Mouse (Mus musculus) urinary bladder, postnatal 36 days (tissue): ENCODE data around the gene Sidt1.

Experiments
- DNase-seq, 2 experiments: peaks; one replicate each; pipeline ENCODE4 v3.0.0; 2022; ENCODE audit warnings: low spot score in 2 of 2, mixed read lengths in 1 of 2

The Sidt1 gene

GRCm38 (mm10) chr16:44249985-44250384 lies 83.0 kb downstream of the Sidt1 start:
- no peak for DNase-seq

DNA sequence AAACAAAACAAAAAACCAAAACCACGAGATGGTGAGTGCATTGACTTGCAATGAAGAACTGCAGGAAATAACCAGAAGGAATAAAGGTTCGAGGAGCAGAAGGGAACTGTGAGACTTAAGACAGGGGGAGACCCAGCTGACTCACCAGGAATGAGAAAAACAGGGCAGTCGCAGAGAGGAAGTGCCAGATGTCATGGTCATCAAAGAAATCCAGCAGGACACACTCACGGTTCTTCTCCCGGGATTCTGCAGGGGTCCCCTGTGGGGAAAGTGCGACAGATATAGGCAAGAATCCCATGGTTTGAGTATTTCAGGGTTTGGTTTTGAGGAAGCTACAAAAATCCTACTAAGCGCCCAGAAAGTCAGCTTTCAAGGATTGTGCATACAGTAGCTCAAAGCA lies 89.7 kb downstream of the Sidt1 start:
- DNase-seq: no peak

DNA sequence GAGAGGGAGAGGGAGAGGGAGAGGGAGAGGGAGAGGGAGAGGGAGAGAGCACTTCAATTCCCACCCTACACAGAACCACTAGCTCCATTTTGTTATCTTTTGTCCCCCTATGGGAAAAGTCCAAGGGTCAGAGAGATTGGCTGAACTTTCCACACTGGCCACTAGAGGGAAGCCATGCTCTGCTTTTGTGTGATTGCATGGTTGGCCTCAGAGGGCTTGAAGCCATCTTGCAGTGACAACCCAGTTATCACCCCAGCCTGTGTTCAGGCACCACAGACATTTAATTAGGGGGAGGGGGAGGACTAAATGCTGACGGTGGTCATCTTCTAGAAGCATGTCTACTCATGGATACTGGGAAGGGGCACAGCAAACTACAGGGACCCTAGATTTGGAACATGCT lies 90.4 kb downstream of the Sidt1 start:
- DNase-seq: peak in 1 of 2 experiments; percentile 68

DNA sequence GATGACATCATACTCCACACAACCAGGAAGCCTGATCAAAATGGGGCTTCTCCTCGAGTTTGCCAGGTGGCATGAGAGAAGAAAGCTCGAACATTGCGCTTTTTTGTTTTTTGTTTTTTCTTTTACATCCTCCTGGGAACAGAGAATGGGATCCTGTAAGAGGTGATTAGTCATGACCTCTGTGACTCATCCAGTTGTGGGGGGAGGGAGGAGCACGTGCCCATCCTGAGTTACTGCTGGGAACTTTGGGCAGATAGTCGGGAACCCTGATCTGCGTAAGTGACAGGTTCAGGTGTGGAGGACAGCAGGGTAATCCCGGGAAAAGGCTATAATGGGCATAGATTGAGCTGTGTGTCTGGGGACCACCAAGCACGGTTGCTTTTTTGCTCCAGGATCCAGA lies 92.6 kb downstream of the Sidt1 start:
- no peak for DNase-seq

- DNase-seq: no peak
Measured at GRCm38 (mm10) chr16:44238835-44239263, 94.1 kb downstream of the Sidt1 start.

DNA sequence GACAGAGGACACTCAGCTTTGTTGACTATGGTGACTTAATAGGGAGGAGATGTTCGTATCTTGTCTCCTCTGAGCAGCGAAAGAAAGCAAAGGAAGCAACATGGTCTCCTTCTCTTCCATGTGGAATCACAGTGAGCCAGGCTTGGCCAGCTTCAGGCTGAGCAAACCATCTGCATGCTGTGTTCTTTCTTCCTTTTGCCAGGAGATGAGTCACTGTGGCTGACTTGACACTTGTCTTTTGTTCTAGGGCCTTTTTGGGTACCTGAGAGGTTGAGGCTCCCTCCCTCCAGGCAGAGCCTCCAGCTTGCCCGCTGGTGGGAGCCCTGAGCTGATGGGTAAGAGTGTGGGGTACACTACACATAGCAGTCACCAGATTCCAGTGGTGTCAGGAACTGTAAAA lies 95.2 kb downstream of the Sidt1 start:
- no peak for DNase-seq

- DNase-seq: peak in 1 of 2 experiments; percentile 31
Measured at GRCm38 (mm10) chr16:44233019-44233418, 100.0 kb downstream of the Sidt1 start.

GRCm38 (mm10) chr16:44226706-44227291 lies 106.2 kb downstream of the Sidt1 start:
- DNase-seq: no peak

DNA sequence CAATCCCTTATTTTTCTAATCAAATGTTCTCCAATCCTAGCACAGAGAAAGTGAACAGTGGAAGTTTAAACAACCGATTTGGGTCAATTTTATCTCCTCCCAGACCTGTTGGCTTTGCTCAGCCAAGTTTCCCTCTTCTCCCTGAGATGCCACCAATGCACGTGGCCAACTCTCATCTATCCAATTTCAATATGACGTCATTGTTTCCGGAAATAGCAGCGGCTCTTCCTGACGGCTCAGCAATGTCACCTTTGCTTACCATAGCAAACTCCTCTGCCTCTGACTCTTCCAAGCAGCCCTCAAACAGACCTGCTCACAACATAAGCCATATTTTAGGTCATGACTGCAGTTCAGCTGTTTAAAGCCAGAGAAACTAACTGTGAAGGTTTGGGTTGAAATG lies 111.5 kb downstream of the Sidt1 start:
- DNase-seq: no peak

DNA sequence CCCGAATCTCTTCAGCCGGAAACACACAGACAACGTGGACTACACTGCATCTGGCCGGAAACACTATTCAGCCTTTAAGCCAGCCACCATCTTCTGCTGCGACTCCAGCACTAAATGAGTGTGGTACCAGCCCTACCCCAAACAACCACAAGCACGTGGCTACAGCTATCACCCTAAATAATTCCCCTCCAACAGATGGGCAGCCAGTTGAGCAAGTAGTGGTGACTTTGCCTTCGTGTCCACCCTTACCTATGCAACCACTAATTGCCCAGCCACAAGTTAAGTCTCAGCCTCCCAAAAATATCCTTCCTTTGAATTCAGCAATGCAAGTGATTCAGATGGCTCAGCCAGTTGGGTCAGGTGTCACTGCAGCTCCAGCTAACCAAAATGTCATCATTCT lies 116.6 kb downstream of the Sidt1 start:
- no peak for DNase-seq

- DNase-seq: no peak
Measured at GRCm38 (mm10) chr16:44215513-44215912, 117.5 kb downstream of the Sidt1 start.

DNA sequence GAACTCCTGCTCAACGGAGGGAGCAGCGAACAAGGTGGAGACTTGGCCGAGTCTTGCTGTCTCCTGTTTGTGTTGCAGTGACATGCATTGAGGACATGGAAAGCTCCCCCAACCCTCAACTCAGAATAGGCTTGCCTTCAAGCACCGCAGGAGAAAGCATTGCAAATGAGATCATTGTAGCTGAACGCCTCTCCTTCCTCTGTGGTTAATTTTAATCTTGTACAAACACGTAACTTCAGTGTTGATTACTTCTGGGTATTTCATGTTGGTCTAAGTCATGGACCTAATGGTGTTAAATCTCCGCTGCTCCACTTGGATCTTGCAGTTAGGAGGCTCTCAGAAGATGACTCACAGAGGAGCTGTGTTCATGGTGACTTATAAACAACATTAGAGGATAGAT lies 120.3 kb downstream of the Sidt1 start:
- DNase-seq: no peak

DNA sequence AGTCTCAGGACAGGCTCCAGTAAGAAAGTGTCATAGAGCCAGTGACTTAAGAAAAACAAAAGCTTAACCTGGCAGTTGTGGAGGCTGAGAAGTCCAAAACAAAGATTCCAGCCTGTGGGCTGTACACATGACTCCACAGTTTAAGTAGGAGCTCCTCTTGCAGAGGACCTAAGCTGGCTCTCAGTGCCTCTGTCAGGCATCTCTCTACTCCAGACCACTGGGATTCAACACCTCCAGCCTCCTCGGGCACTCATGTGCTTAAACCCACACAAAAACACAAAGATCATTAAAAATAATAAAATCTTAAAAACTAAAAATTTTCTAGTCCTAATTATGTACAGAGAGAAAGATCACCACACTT lies 122.0 kb downstream of the Sidt1 start:
- DNase-seq: no peak

- DNase-seq: no peak
Measured at GRCm38 (mm10) chr16:44210156-44211053, 122.6 kb downstream of the Sidt1 start.

- no peak for DNase-seq
Measured at GRCm38 (mm10) chr16:44205973-44206372, 127.0 kb downstream of the Sidt1 start.

DNA sequence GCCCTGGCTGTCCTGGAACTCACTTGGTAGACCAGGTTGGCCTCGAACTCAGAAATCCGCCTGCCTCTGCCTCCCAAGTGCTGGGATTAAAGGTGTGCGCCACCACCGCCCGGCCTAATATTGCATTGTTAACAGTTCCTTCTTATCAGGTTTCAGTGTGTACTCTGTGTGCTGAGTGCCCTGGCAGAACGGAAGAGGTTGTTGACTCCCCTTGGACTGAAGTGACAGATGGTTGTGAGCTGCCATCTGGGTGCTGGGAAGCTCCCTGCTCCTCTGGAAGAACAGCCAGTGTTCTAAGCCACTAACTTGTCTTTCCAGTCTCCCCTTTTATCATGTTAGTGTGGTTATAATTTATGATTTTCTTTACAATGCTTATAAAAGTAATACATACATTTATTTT lies 128.7 kb downstream of the Sidt1 start:
- DNase-seq: no peak

- DNase-seq: no peak
Measured at GRCm38 (mm10) chr16:44200146-44200545, 132.8 kb downstream of the Sidt1 start.

DNA sequence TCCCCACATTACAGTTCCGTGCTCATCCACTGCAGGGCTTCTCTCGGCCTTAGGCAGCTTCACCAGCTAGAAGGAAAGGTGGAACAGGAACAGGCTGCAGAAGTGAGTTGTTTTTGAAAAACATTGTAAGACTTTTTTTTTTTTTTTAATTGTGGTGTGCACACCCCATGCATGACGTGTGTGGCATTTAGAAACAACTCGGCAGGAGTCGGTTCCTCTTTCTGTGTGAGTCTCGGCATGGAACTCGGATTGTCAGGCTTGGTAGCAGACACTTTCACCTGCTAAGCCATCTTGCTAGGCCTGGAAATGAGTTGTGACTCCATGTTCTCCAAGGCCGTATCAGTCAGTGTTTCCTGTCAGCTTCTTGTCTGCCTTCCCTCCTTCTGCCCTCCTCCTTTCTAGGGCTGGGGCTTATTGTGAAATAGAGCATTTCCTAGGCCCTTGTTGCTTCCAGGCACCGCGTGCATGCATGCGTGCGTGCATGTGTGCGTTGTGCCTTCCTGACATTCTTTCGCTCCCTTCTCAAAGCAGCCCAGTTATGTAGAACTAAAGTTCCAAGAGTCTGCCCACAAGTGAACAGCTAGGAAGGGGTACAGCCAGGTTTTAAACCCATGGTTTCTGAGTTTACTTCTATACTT lies 133.8 kb downstream of the Sidt1 start:
- no peak for DNase-seq

DNA sequence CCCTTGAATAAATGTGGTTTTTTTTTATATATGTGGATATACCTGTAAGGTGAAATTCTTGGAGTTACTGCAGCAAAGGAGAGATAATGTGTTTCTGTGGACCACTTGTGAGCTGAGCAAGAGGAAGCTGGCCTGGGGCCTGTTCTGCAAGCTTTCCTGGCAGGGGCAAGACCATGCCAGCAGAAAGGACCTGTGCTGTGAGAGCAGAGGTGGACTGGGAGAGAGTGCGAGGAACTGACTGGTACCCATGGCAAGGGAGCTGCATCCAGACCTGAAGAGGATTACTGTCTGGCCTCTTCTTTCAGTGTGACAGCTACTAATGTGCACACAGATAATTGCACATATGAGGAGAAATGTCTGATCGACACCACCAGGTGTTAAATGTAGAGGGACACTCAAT lies 142.0 kb downstream of the Sidt1 start:
- no peak for DNase-seq
